Mouse (Mus musculus) hindbrain, embryonic 12.5 days (tissue): ENCODE data around the gene Igf2bp2. TPM values are rescaled to one million over a fixed set of nuclear protein-coding genes. Genes with fewer than 3 reads are reported as not detected.

Experiments
- ATAC-seq: fragments of 200-750 bp; cut with Nextera tagmentation; 2 replicates; pipeline ENCODE4 v1.8.0; 2017; ENCODE audit warnings: moderate TSS enrichment; ENCODE audit not compliant: low FRiP score
- H3K27ac ChIP-seq: fragments of 300-500 bp; sonication (generic); 2 replicates; pipeline ENCODE4 v1.5.1; 2016; ENCODE audit warnings: mild to moderate bottlenecking
- H3K27me3 ChIP-seq: fragments of 300-500 bp; sonication (generic); 2 replicates; pipeline ENCODE4 v1.6.1; 2016; ENCODE audit warnings: mild to moderate bottlenecking
- H3K36me3 ChIP-seq: fragments of 300-500 bp; sonication (generic); 2 replicates; pipeline ENCODE4 v1.6.1; 2016; ENCODE audit warnings: mild to moderate bottlenecking
- H3K4me1 ChIP-seq: fragments of 300-500 bp; sonication (generic); 2 replicates; pipeline ENCODE4 v1.6.1; 2016
- H3K4me2 ChIP-seq: fragments of 300-500 bp; sonication (generic); replicated peaks from 2 replicates; pipeline ENCODE4 v1.6.1; 2016; ENCODE audit warnings: mild to moderate bottlenecking
- H3K4me3 ChIP-seq: fragments of 300-500 bp; sonication (generic); 2 replicates; pipeline ENCODE4 v1.5.1; 2016; ENCODE audit warnings: mild to moderate bottlenecking
- H3K9ac ChIP-seq: fragments of 300-500 bp; sonication (generic); 2 replicates; pipeline ENCODE4 v1.6.1; 2016; ENCODE audit warnings: mild to moderate bottlenecking, moderate library complexity
- H3K9me3 ChIP-seq: fragments of 300-500 bp; sonication (generic); replicated peaks from 2 replicates; pipeline ENCODE4 v1.6.1; 2016; ENCODE audit warnings: mild to moderate bottlenecking
- WGBS: fragments of 180-500 bp; shearing (Covaris S2); methylation state at CpG from one replicate; pipeline ENCODE4 v1.1.7; 2016; 5-methylcytosine and 5-hydroxymethylcytosine counted together
- polyA plus RNA-seq: library from polyadenylated mRNA; unstranded; fragments of >200 nt; fragmentation: Nextera tagmentation; extraction: Ambion mirVana; gene quantifications from 2 replicates; pipeline ENCODE4 v1.2.1, GENCODE M21; 2016

The Igf2bp2 gene
- polyA plus RNA-seq, 1 experiment from 2014 or later = 93.6 TPM

DNA sequence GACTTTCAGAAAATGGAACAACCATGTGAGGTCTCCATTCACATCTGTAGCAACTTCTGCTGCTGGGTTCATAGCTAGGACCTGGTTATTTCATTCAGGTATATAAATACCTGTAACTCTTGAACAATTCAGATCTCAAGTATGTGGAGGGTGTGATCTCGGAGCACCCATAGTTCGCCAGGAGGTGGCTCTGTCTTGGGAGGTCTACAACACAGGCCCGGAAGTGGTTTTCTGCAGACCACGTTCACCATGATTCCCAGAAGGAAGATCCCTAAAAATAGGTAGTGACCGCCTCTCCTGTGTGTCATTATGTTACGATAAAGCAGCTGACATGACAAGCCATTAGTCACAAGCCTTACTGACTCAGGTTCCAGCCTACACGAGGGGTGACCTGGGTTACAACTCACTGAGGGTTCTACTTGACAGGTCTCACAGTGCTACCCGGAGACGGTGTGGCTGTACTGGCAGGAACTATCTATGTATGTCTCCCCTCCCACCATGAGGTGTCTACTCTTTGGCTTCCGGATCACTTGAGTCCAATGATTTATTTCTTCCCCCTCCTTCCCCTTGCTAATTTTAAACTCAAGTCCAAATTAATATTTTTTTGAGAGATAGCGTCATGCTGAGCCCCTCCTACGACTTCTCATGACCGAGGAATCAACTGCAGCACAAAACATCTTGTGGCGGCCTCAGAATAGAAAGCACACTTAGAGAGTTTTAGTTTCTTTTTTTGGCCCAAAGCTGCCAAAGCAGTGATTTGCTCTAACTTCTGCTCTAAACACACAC is 44.2 kb downstream of the Igf2bp2 start:
- Histone ChIP-seq H3K27me3 (no peaks in the 10 kb centered on the region), H3K36me3 (0 out of 2 replicates have a peak, but pooled peaks cover 6% of the 10 kb centered on the region), H3K4me1 (no peaks in the 10 kb centered on the region), H3K9me3 (no peaks in the 10 kb centered on the region), H3K4me2 (no peak overlapping the region), H3K9ac (no peak overlapping the region), H3K27ac (no peak overlapping the region), H3K4me3 (no peak overlapping the region)
- WGBS = 90% methylated on average over 14 of the region's 14 CpGs
- ATAC-seq = no peak

DNA sequence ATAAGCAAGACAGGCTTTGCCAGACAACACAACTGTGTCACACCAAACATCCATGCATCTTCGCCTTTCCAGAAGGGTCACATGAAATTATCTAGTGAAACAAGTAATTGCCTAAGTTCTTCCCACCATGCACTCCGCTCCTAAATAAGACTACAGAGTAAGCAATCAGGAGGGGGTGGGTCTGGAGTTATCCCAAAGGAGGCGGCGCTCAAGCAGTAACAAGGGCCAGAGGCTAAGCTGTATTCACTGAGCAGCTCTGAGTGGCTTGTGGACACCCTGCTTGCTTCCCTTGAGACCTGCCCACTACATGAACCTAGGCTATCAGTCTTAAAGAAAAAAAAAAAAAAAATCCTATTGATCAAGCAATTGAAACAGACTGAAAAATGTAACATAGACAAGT is 44.9 kb downstream of the Igf2bp2 start:
- WGBS = 90% methylated on average over 4 of the region's 4 CpGs

GRCm38 (mm10) chr16:22116748-22117147 is 46.4 kb downstream of the Igf2bp2 start:
- 0 out of 2 replicates have a peak, but pooled peaks cover 6% of the 10 kb centered on the region for H3K36me3 ChIP-seq
- 95% methylated on average over 4 of the region's 4 CpGs for WGBS
- no peak overlapping the region for H3K27ac ChIP-seq
- no peaks in the 10 kb centered on the region for H3K27me3 ChIP-seq
- no peaks in the 10 kb centered on the region for H3K9me3 ChIP-seq
- H3K9ac ChIP-seq = no peak overlapping the region
- no peak overlapping the region for H3K4me2 ChIP-seq
- no peaks in the 10 kb centered on the region for H3K4me1 ChIP-seq
- H3K4me3 ChIP-seq = no peak overlapping the region
- no peak for ATAC-seq

More for the DNA sequence above, 44.9 kb downstream of the Igf2bp2 start:
- no peak for ATAC-seq
- Histone ChIP-seq H3K9ac (no peak overlapping the region), H3K4me3 (no peak overlapping the region), H3K36me3 (0 out of 2 replicates have a peak, but pooled peaks cover 6% of the 10 kb centered on the region), H3K27me3 (no peaks in the 10 kb centered on the region), H3K4me1 (no peaks in the 10 kb centered on the region), H3K9me3 (no peaks in the 10 kb centered on the region), H3K27ac (no peak overlapping the region), H3K4me2 (no peak overlapping the region)

GRCm38 (mm10) chr16:22116058-22116457 is 47.0 kb downstream of the Igf2bp2 start:
- Histone ChIP-seq H3K27ac (no peak overlapping the region), H3K9ac (no peak overlapping the region), H3K4me1 (no peaks in the 10 kb centered on the region), H3K27me3 (no peaks in the 10 kb centered on the region), H3K4me3 (no peak overlapping the region), H3K9me3 (no peaks in the 10 kb centered on the region), H3K36me3 (0 out of 2 replicates have a peak, but pooled peaks cover 6% of the 10 kb centered on the region), H3K4me2 (no peak overlapping the region)
- 91% methylated on average over 6 of the region's 6 CpGs for WGBS
- ATAC-seq = no peak

DNA sequence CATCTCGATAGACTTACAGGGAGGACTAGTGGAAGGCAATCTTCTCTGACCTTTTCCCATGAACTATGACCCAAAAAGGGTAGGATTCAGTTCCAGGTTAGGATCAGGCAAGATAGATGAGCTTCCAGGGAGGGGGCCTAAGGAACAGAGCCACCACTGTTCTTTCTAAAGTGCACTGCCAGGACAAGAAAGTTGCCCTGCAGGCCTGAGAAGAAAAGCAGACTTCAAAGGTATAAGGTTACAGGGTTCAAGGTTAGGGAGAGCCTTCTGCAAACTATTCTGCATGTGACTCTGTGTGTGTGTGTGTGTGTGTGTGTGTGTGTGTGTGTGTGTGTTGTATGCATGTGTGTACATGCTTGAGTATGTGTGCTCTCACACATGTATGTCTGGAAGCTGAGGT is 53.1 kb downstream of the Igf2bp2 start:
- WGBS = 69% methylated on average over 1 of the region's 1 CpGs
- Histone ChIP-seq H3K9me3 (no peaks in the 10 kb centered on the region), H3K27me3 (no peaks in the 10 kb centered on the region), H3K9ac (no peak overlapping the region), H3K27ac (no peak overlapping the region), H3K4me3 (no peak overlapping the region), H3K36me3 (no peaks in the 10 kb centered on the region), H3K4me2 (no peak overlapping the region), H3K4me1 (no peaks in the 10 kb centered on the region)
- no peak for ATAC-seq

DNA sequence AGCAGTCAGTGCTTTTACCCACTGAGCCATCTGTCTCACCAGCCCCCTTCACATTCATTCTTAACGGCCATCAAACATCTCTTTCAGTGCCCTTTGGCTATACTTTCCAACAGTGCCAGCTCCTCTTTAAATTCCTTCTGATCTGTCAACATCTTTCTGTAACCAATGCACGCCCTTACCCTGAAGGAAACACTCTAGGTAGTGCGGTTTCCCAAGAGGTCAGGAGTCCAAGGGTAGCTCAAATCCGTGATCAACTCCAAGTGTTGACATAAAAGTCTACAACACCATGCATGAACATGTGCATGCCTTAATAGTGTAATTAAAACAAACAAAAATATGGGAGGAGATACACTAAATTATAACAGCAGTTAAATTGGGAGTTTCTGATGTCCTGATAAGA is 53.9 kb downstream of the Igf2bp2 start:
- WGBS = 79% methylated on average over 4 of the region's 4 CpGs
- ATAC-seq = no peak

GRCm38 (mm10) chr16:22107897-22108516 is 55.1 kb downstream of the Igf2bp2 start:
- H3K27ac ChIP-seq = no peak overlapping the region
- H3K4me2 ChIP-seq = no peak overlapping the region
- WGBS = 68% methylated on average over 7 of the region's 7 CpGs
- no peaks in the 10 kb centered on the region for H3K27me3 ChIP-seq
- H3K4me1 ChIP-seq = no peaks in the 10 kb centered on the region
- H3K4me3 ChIP-seq = no peak overlapping the region
- H3K9me3 ChIP-seq = no peaks in the 10 kb centered on the region
- no peak overlapping the region for H3K9ac ChIP-seq
- no peak for ATAC-seq
- no peaks in the 10 kb centered on the region for H3K36me3 ChIP-seq

More for the DNA sequence above, 53.9 kb downstream of the Igf2bp2 start:
- Histone ChIP-seq H3K9ac (no peak overlapping the region), H3K9me3 (no peaks in the 10 kb centered on the region), H3K4me1 (no peaks in the 10 kb centered on the region), H3K27me3 (no peaks in the 10 kb centered on the region), H3K27ac (no peak overlapping the region), H3K4me3 (no peak overlapping the region), H3K36me3 (no peaks in the 10 kb centered on the region), H3K4me2 (no peak overlapping the region)

DNA sequence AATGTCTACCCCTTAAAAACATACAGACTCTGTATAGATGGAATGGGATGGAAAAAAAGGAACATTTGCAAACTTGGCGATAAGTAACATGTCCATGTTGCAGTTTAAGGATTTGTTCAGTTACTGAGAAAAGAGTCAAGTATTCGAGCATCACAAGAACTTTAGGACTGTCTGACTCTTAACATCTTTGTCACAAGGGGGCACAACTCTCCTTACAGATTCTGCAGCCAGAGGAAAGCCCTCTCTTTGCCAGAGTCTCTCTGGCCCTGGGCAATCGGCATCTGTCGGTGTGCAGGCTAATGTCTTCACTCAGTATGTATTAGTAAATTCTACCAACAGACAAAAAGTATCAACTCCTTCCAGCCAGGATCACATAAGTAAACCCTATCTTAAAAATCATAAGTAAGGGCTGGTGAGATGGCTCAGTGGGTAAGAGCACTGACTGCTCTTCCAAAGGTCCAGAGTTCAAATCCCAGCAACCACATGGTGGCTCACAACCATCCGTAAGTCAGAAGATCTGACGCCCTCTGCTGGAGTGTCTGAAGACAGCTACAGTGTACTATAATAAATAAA is 57.0 kb downstream of the Igf2bp2 start:
- no peaks in the 10 kb centered on the region for H3K36me3 ChIP-seq
- no peaks in the 10 kb centered on the region for H3K27me3 ChIP-seq
- no peaks in the 10 kb centered on the region for H3K9me3 ChIP-seq
- 88% methylated on average over 6 of the region's 6 CpGs for WGBS
- no peak for ATAC-seq
- no peak overlapping the region for H3K9ac ChIP-seq
- H3K4me3 ChIP-seq = no peak overlapping the region
- no peak overlapping the region for H3K4me2 ChIP-seq
- no peak overlapping the region for H3K27ac ChIP-seq
- no peaks in the 10 kb centered on the region for H3K4me1 ChIP-seq

GRCm38 (mm10) chr16:22100067-22100466 is 63.0 kb downstream of the Igf2bp2 start:
- no peak overlapping the region for H3K9ac ChIP-seq
- no peaks in the 10 kb centered on the region for H3K36me3 ChIP-seq
- WGBS = 79% methylated on average over 2 of the region's 2 CpGs

DNA sequence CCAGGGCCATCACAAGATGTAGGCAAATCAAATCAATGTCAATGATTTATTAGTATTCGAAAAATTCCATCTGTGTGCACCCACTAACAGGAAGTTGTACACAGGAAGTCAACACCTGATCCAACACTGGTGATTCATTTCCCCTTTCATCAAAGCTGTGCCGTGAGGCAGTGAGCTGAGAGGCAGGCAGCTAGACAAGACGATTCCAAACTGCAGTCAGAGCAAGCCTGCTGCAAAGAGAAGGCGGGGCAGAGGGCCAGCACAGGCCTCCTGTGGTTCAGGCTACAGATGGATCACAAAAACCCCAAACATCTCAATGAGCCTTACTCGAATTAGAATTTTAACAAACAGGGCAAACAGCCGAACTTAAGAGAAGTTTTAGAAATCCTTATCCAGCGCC is 65.4 kb downstream of the Igf2bp2 start:
- Histone ChIP-seq H3K4me1 (peaks cover 11% of the 10 kb centered on the region), H3K27me3 (no peaks in the 10 kb centered on the region), H3K9ac (no peak overlapping the region), H3K9me3 (no peaks in the 10 kb centered on the region), H3K36me3 (no peaks in the 10 kb centered on the region), H3K27ac (0 out of 2 replicates have a peak overlapping the region, but pooled peaks have one; percentile 57), H3K4me3 (no peak overlapping the region), H3K4me2 (no peak overlapping the region)
- 36% methylated on average over 7 of the region's 7 CpGs for WGBS
- ATAC-seq = no peak

More at GRCm38 (mm10) chr16:22100067-22100466, 63.0 kb downstream of the Igf2bp2 start:
- Histone ChIP-seq H3K27ac (no peak overlapping the region), H3K4me3 (no peak overlapping the region), H3K4me1 (peaks cover 11% of the 10 kb centered on the region), H3K27me3 (no peaks in the 10 kb centered on the region), H3K9me3 (no peaks in the 10 kb centered on the region), H3K4me2 (no peak overlapping the region)
- no peak for ATAC-seq

- Histone ChIP-seq H3K4me1 (peaks cover 11% of the 10 kb centered on the region), H3K27ac (no peak overlapping the region), H3K4me3 (no peak overlapping the region), H3K36me3 (no peaks in the 10 kb centered on the region), H3K4me2 (no peak overlapping the region), H3K9me3 (no peaks in the 10 kb centered on the region), H3K9ac (no peak overlapping the region), H3K27me3 (no peaks in the 10 kb centered on the region)
- ATAC-seq = no peak
- WGBS = 88% methylated on average over 1 of the region's 1 CpGs
Observed at GRCm38 (mm10) chr16:22095751-22096150, 67.3 kb downstream of the Igf2bp2 start.

DNA sequence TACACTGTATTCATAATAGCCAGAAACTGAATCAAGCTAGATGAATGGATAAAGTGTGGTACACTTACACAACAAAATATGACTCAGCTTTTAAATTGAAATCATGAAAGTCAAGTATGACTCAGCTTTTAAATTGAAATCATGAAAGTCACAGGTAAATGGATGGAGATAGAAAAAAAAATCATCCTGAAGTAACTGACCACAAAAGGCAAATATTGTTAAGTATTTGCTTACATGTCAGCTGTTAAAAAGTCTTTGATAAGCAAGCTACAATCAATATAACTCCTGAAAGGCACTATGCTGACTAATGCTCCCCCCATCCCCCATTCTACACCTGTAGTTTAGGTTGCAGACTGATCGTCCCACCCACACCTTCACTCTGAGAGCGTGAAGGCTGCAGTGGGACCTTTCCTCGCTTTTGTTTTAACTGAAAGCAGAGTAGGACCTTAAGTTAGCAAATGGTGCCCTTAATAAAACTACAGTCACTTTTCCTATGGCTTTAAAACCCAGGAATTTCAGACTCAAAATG is 71.8 kb downstream of the Igf2bp2 start:
- no peak overlapping the region for H3K4me3 ChIP-seq
- H3K27ac ChIP-seq = no peak overlapping the region
- no peaks in the 10 kb centered on the region; the same call in 1 of the 2 replicates for H3K4me1 ChIP-seq
- no peak overlapping the region for H3K4me2 ChIP-seq
- no peak for ATAC-seq
- H3K36me3 ChIP-seq = peaks cover 11% of the 10 kb centered on the region
- H3K9ac ChIP-seq = no peak overlapping the region
- no peaks in the 10 kb centered on the region for H3K27me3 ChIP-seq
- no peaks in the 10 kb centered on the region for H3K9me3 ChIP-seq
- WGBS = 91% methylated on average over 3 of the region's 3 CpGs
